Mouse (Mus musculus) midbrain, embryonic 10.5 days (tissue): ENCODE data around the gene Ppp1r14a. TPM values are rescaled to one million over a fixed set of nuclear protein-coding genes. Genes with fewer than 3 reads are reported as not detected.
A peak's percentile ranks its signal among the peaks of the same experiment; 100 is the strongest.

Experiments used
- DNase-seq: peaks from one replicate; pipeline ENCODE4 v3.0.0-alpha.2; 2017; ENCODE audit warnings: low spot score
- H3K27ac ChIP-seq: fragments of 300-500 bp; sonication (generic); replicated peaks from 2 replicates; pipeline ENCODE4 v1.5.1; 2016; ENCODE audit warnings: mild to moderate bottlenecking
- H3K27me3 ChIP-seq: fragments of 300-500 bp; sonication (generic); 2 replicates; pipeline ENCODE4 v1.6.1; 2016; ENCODE audit warnings: low read depth, mild to moderate bottlenecking; ENCODE audit not compliant: poor library complexity, severe bottlenecking
- H3K36me3 ChIP-seq: fragments of 300-500 bp; sonication (generic); 2 replicates; pipeline ENCODE4 v1.6.1; 2016; ENCODE audit warnings: mild to moderate bottlenecking, moderate library complexity
- H3K4me1 ChIP-seq: fragments of 300-500 bp; sonication (generic); 2 replicates; pipeline ENCODE4 v1.6.1; 2016
- H3K4me3 ChIP-seq: fragments of 300-500 bp; sonication (generic); 2 replicates; pipeline ENCODE4 v1.5.1; 2016; ENCODE audit warnings: mild to moderate bottlenecking, moderate library complexity
- H3K9me3 ChIP-seq: fragments of 300-500 bp; sonication (generic); replicated peaks from 2 replicates; pipeline ENCODE4 v1.6.1; 2016; ENCODE audit warnings: mild to moderate bottlenecking
- WGBS: fragments of 180-500 bp; shearing (Covaris S2); methylation state at CpG from one replicate; pipeline ENCODE4 v1.1.7; 2016; 5-methylcytosine and 5-hydroxymethylcytosine counted together
- polyA plus RNA-seq: library from polyadenylated mRNA; unstranded; fragments of >200 nt; fragmentation: Nextera tagmentation; extraction: Ambion mirVana; gene quantifications from 2 replicates; pipeline ENCODE4 v1.2.1, GENCODE M21; 2016

Gene Ppp1r14a
- polyA plus RNA-seq, 1 experiment from 2014 or later: 21.9 TPM

GRCm38 (mm10) chr7:29294111-29294761 lies 5.1 kb downstream of the Ppp1r14a start:
- DNase-seq: no peak
- no peak overlapping the region for H3K4me3 ChIP-seq
- H3K36me3 ChIP-seq: no peaks in the 10 kb centered on the region
- H3K4me1 ChIP-seq: peaks cover 54% of the 10 kb centered on the region
- WGBS: 65% methylated on average over 13 of the region's 13 CpGs
- peak overlapping the region; percentile 87 for H3K27ac ChIP-seq
- no peaks in the 10 kb centered on the region for H3K9me3 ChIP-seq
- H3K27me3 ChIP-seq: peaks cover 19% of the 10 kb centered on the region

- peaks cover under 1% of the 10 kb centered on the region for H3K27me3 ChIP-seq
- H3K4me3 ChIP-seq: no peak overlapping the region
- WGBS: 84% methylated on average over 24 of the region's 24 CpGs
- H3K36me3 ChIP-seq: no peaks in the 10 kb centered on the region
- H3K27ac ChIP-seq: no peak overlapping the region
- peaks cover 41% of the 10 kb centered on the region for H3K4me1 ChIP-seq
- peak; percentile 11 for DNase-seq
- H3K9me3 ChIP-seq: no peaks in the 10 kb centered on the region
Measured at GRCm38 (mm10) chr7:29295861-29296647, 6.9 kb downstream of the Ppp1r14a start.

DNA sequence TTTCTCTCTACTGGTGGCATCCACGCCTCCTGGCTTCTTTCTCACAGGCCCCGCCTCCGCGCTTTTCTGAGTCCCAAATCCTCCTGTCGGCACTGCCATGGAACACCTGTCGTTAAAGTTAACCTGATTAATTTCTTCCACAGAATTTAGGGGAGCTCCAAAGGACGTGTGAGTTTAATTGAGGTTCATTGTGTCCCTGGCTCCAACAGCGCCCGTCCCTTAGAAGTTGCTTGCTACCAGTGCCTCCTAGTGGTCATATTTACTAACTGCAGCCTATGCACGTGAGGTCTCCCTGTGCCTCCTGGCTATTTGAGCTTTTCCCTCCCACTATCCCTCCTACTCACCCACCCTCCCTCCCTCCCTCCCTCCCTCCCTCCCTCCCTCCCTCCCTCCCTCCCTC lies 7.9 kb downstream of the Ppp1r14a start:
- Histone ChIP-seq H3K27ac (no peak overlapping the region), H3K4me1 (peaks cover 34% of the 10 kb centered on the region), H3K36me3 (no peaks in the 10 kb centered on the region), H3K9me3 (no peaks in the 10 kb centered on the region), H3K4me3 (no peak overlapping the region), H3K27me3 (no peaks in the 10 kb centered on the region)
- peak; percentile 70 for DNase-seq
- 13% methylated on average over 10 of the region's 10 CpGs for WGBS

- peak; percentile 83 for DNase-seq
- peaks cover 40% of the 10 kb centered on the region for H3K4me1 ChIP-seq
- no peaks in the 10 kb centered on the region for H3K36me3 ChIP-seq
- peak overlapping the region; percentile 32 for H3K4me3 ChIP-seq
- H3K27me3 ChIP-seq: peaks cover 13% of the 10 kb centered on the region
- WGBS: 4% methylated on average over 7 of the region's 7 CpGs
- H3K27ac ChIP-seq: peak overlapping the region; percentile 77
- no peaks in the 10 kb centered on the region for H3K9me3 ChIP-seq
Measured at GRCm38 (mm10) chr7:29301127-29301566, 12.0 kb downstream of the Ppp1r14a start.

DNA sequence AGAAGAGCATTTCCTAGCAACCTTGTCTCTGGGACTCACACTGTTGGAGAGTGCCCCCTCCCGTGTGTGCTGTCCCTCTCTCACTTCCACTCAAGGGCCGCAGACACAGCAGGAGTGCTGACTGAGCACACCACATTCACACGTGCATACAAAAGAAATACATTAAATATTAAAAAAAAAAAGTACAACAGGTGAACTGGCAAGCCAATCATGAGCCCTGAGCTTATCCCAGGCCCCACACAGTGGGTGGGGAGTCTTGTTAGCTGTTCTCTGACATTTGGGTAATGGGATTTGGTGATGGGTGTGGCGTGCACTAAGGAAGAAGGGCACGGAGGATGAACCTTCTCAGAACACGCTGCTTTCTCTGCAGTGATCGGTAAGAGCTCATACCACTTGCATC lies 13.5 kb downstream of the Ppp1r14a start:
- WGBS: 66% methylated on average over 7 of the region's 7 CpGs
- Histone ChIP-seq H3K4me3 (no peak overlapping the region; the same call in 1 of the 2 replicates), H3K36me3 (no peaks in the 10 kb centered on the region), H3K27me3 (peaks cover 17% of the 10 kb centered on the region), H3K4me1 (peaks cover 52% of the 10 kb centered on the region), H3K27ac (no peak overlapping the region), H3K9me3 (no peaks in the 10 kb centered on the region)
- DNase-seq: no peak

DNA sequence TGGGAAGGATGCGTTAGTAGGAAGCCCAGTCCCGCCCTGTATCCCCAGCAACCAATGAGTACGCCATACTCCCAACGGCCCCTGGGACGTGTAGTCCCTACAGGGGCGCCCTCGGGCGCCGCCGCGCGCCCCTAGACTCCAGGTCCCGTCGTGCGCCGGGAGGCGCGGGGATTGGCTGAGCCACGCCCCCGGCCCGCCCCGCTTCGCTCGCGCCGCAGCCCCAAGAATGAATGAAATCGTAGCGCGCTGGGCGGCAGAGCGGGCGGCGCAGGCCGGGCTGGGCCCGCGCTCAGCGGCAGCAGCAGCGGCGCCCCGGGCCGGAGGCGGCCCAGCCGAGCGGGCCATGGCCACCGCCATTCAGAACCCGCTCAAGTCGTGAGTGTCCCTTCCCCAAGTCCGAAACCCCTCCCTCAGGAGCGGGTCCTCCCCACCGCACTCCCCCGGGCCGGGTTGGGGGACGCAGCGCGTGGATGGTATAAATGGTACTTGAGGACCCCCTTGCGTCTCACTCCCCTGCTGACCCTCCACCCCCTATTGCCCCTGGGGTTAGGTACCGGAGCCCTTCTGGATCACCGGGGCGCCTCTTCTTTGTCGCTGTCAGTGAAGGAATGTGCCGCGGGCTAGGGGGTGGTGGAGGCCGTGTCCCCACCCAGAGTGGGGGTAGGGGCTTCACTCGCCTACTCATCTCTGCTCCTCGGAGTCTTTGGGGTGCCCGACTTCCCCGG lies 14.8 kb downstream of the Ppp1r14a start, which contains the start of gene Dpf1:
TSS of gene Dpf1 (plus strand) at position 214 of the 725 bp plus-strand sequence.
- under 1% methylated on average over 67 of the region's 67 CpGs for WGBS
- Histone ChIP-seq H3K27ac (peak within 1 kb of the TSS; percentile 90), H3K4me3 (peak within 1 kb of the TSS; percentile 83), H3K36me3 (no peaks in the 10 kb centered on the region), H3K27me3 (peaks cover 24% of the 10 kb centered on the region), H3K9me3 (no peaks in the 10 kb centered on the region), H3K4me1 (peaks cover 64% of the 10 kb centered on the region)
- peak; percentile 86 for DNase-seq

DNA sequence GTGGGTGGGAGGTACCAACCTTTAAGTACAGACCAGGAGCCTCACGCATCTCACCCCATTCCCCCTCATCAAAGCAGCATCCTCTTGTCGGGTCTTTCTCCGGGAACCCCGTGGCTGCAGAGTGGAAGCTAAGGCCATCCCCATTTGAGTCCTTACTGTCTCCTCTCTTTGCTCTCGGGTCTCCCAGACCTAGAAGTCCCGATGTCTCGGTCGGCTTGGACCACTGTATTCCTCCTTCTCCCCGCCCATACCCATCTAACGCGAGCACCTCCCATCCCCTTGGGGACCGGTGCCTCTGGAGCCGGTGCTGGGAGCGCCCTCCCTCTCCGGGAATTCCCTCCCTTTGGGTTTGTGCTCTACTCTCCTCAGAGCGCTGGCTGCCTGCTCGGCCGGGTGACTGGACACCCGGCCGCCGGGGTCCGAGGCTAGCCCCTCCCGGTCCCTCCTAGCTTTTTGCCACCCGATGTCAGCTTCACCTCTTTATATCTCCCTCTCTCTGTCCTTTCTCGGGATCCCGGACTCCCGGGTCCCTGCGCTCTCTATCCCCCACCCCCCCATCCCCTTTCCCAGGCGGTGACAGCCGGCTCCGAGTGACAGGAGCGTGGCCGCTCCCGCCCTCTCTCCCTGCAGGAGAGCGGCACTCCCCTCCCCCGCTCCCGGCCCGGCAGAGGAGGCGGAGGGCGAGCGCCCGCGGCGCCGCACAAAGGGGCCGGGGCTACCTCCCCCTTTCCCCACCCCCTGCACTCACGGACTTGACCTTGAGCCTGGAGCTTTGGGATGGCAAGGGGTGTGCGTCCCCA lies 15.6 kb downstream of the Ppp1r14a start:
- DNase-seq: peak; percentile 71
- Histone ChIP-seq H3K27me3 (peaks cover 31% of the 10 kb centered on the region), H3K9me3 (no peaks in the 10 kb centered on the region), H3K27ac (peak overlapping the region; percentile 90), H3K4me1 (peaks cover 72% of the 10 kb centered on the region), H3K36me3 (no peaks in the 10 kb centered on the region), H3K4me3 (peak overlapping the region; percentile 83)
- under 1% methylated on average over 48 of the region's 48 CpGs for WGBS

DNA sequence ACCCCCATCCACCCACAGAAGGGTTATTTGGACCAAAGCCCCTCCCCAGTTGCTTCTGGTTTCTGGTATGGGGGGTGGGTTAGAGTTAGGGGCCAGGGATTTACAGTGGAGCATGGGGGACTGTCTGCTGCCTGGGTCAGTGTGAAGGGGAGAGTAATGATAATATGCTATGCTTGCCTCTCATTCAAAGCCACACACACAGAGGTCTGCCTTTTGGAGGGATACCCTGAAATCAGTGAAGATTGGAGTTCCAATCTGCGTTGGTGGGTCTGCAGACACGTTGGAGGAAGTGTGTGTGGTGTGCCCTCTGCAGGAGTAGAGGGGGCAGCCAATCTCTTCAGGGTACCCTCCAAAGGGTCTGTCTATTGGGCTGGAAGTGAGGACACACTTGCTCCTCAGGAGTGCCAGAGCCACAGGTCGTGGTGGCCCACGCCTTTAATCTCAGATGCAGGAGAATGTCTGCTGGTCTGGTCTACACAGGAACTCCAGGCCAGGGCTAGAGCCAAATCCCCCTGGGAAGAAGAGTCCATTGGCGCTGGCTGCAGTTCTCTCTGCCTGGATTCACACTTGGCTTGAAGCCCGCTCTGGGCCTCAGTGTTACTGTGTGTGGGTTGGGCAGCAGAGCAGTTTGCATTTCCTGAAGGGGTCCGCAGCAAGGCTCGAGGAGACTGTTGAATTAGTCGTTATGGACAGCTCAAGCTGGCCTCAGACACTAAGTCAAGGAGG lies 16.3 kb downstream of the Ppp1r14a start:
- DNase-seq: peak; percentile 38
- 0 out of 2 replicates have a peak, but pooled peaks cover 5% of the 10 kb centered on the region for H3K36me3 ChIP-seq
- peak overlapping the region; percentile 83 for H3K4me3 ChIP-seq
- peaks cover 39% of the 10 kb centered on the region for H3K27me3 ChIP-seq
- H3K9me3 ChIP-seq: no peaks in the 10 kb centered on the region
- H3K27ac ChIP-seq: peak overlapping the region; percentile 90
- WGBS: 13% methylated on average over 9 of the region's 9 CpGs
- peaks cover 80% of the 10 kb centered on the region for H3K4me1 ChIP-seq

- DNase-seq: no peak
- Histone ChIP-seq H3K4me3 (peak overlapping the region; percentile 83), H3K4me1 (peaks cover 82% of the 10 kb centered on the region), H3K27me3 (peaks cover 46% of the 10 kb centered on the region), H3K36me3 (peaks cover 10% of the 10 kb centered on the region), H3K27ac (peak overlapping the region; percentile 90), H3K9me3 (no peaks in the 10 kb centered on the region)
- WGBS: 27% methylated on average over 7 of the region's 7 CpGs
Measured at GRCm38 (mm10) chr7:29306108-29306507, 17.0 kb downstream of the Ppp1r14a start.

- Histone ChIP-seq H3K4me3 (peak overlapping the region; percentile 83), H3K27me3 (peaks cover 50% of the 10 kb centered on the region), H3K27ac (peak overlapping the region; percentile 90), H3K9me3 (no peaks in the 10 kb centered on the region), H3K4me1 (peaks cover 83% of the 10 kb centered on the region), H3K36me3 (peaks cover 15% of the 10 kb centered on the region)
- WGBS: 17% methylated on average over 7 of the region's 7 CpGs
- DNase-seq: peak; percentile 67
Measured at GRCm38 (mm10) chr7:29306619-29307018, 17.5 kb downstream of the Ppp1r14a start.

DNA sequence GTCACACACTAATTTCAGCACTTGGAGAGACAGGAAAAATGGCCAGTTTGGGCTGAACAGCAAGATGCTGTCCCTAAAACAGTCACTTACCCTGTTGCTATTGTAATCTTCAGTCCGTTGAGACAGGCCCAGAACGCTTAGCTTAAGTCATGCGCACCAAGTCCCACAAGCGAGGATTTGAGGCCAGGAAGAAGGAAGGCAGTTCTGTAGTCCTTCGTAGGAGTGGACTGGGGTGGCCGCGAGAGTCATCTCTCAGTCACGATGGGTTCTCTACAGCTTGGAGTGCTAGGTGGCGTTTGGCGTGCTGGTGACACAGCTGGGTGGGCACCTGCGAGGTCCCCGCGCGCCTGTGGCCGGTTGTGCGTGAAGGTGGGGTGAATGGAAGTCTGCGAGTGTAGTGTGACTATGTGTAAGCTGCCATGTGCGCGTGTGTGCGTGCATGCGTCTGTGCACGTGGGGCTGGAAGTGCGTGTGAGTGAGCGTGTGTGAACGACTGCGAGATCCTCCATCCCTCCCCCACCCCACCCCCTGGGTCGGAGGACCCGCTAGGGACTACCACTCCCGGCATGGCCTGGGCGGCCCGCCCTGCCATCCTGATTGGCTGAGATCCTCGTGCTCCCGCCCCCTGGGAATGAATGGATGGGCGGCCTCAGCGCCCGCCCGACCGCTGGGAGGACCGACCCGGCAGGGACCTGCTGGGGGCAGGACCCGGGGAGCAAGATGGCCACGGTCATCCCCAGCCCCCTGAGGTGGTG lies 18.4 kb downstream of the Ppp1r14a start:
- H3K36me3 ChIP-seq: peaks cover 24% of the 10 kb centered on the region
- 1% methylated on average over 41 of the region's 42 CpGs for WGBS
- H3K4me1 ChIP-seq: peaks cover 89% of the 10 kb centered on the region
- peak overlapping the region; percentile 82 for H3K4me3 ChIP-seq
- H3K27ac ChIP-seq: peak overlapping the region; percentile 87
- no peaks in the 10 kb centered on the region for H3K9me3 ChIP-seq
- DNase-seq: peak; percentile 92
- peaks cover 50% of the 10 kb centered on the region for H3K27me3 ChIP-seq
